Mouse (Mus musculus) adrenal gland, postnatal 14 days (tissue): Measurements from ENCODE around the gene Chst12. TPM values are rescaled to one million over a fixed set of nuclear protein-coding genes. Genes with fewer than 3 reads are reported as not detected.

Experiments used
- DNase-seq: peaks from one replicate; pipeline ENCODE4 v3.0.0; 2021; ENCODE audit warnings: mixed read lengths
- total RNA-seq: library from RNA; stranded (reverse); gene quantifications from 2 replicates; pipeline ENCODE4 v1.2.3, GENCODE M21; 2021

The Chst12 gene
- total RNA-seq, 1 experiment from 2014 or later: 8.3 TPM

- DNase-seq: no peak
Observed at GRCm38 (mm10) chr5:140571201-140571600, 65.9 kb downstream of the Chst12 start.

GRCm38 (mm10) chr5:140571673-140572072, 66.3 kb downstream of the Chst12 start:
- peak; percentile 80 for DNase-seq

GRCm38 (mm10) chr5:140572611-140573010, 67.3 kb downstream of the Chst12 start:
- peak; percentile 62 for DNase-seq

Other genes with a start within 250 kb of the Chst12 start
- gene Mad1l1, start 184.0 kb upstream of the Chst12 start, total RNA-seq: 19.1 and 21.5 TPM in 2 replicates
- gene Nudt1, start 183.9 kb upstream of the Chst12 start, total RNA-seq: 15.9 and 21.1 TPM in 2 replicates
- gene Mrm2, start 173.7 kb upstream of the Chst12 start, total RNA-seq: 11.2 and 13.9 TPM in 2 replicates
- gene Snx8, start 116.3 kb upstream of the Chst12 start, total RNA-seq: 17.7 and 26.1 TPM in 2 replicates
- 154 and 167 TPM in 2 replicates for gene Eif3b, start 86.2 kb upstream of the Chst12 start, total RNA-seq
- gene Gm4869, start 59.9 kb upstream of the Chst12 start, total RNA-seq: not detected in 2 replicates
- gene Grifin, start 59.5 kb downstream of the Chst12 start, total RNA-seq: not detected in 2 replicates
- 13.7 and 26.8 TPM in 2 replicates for gene Lfng, start 101.8 kb downstream of the Chst12 start, total RNA-seq
- gene Ttyh3, start 143.5 kb downstream of the Chst12 start, total RNA-seq: 72.5 and 83.6 TPM in 2 replicates
- 19.0 and 22.7 TPM in 2 replicates for gene Iqce, start 196.8 kb downstream of the Chst12 start, total RNA-seq
- 16.8 and 19.6 TPM in 2 replicates for gene Brat1, start 199.5 kb downstream of the Chst12 start, total RNA-seq
- 0.53 and 0.85 TPM in 2 replicates for gene Amz1, start 218.6 kb downstream of the Chst12 start, total RNA-seq